Comparison of ENCODE assay signal across 14 mouse cellular contexts in the genomic region with DNA sequence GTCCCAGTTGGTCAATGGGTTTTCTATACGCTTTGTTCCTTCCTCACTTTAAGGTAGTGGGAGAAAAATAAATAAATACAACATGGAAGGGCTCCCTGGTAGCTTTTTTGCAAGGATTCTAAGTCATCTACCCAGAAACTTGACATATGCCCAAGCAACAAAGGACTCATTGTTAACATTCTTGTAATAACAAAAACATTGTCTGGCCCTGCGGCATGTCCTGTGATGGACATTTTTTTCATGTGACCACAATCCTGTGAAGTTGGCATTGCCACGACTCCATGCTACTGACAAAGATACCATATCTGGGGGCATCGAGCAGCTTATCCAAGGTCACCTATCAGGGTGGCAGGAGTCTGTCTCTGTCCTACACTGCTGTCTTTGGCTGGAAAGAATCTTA.
"Had no signal": no experiment of that assay in that cellular context is flagged by ENCODE, and none has a peak within 500 bp of the region (broad histone marks: within the 10 kb centered on the region; RNA-seq: fewer than 3 reads in every experiment).

No protein-coding gene starts in this region.

- H3K36me3 ChIP-seq: limb, embryonic 10.5 days; liver, embryonic 15.5 days; stomach, embryonic 15.5 days had no signal

- H3K4me3 ChIP-seq: left cerebral cortex, adult 2 months; limb, embryonic 10.5 days; liver, embryonic 15.5 days; midbrain, embryonic 10.5 days; myocyte; stomach, embryonic 15.5 days had no signal

- H3K4me2 ChIP-seq: liver, embryonic 11.5 days; liver, embryonic 15.5 days; stomach, embryonic 15.5 days had no signal

- DNase-seq: kidney, postnatal 25 days; lung, adult 2 months; lung, postnatal 36 days; midbrain, embryonic 14.5 days; thymus, adult 2 months; thymus, postnatal 25 days had no signal

- ATAC-seq: lung, postnatal 0 days had no signal

- H3K27ac ChIP-seq: left cerebral cortex, adult 2 months; liver, embryonic 15.5 days; midbrain, embryonic 10.5 days; stomach, embryonic 15.5 days had no signal

- H3K27me3 ChIP-seq: liver, embryonic 15.5 days; stomach, embryonic 15.5 days had no signal

- H3K9ac ChIP-seq: liver, embryonic 15.5 days; stomach, embryonic 15.5 days had no signal

- H3K9me3 ChIP-seq: limb, embryonic 10.5 days; liver, embryonic 15.5 days; midbrain, embryonic 10.5 days; stomach, embryonic 15.5 days had no signal

- H3K4me1 ChIP-seq: liver, embryonic 15.5 days had no signal
